Mouse (Mus musculus): ENCODE measurements at regions not wholly inside any gene's neighbourhood (a gene's known extent, or its start where the extent isn't known, plus 50 kb on each side); places are given as distances from the start of the nearest gene placed in this dataset.

GRCm38 (mm10) chr17:63689291-63689690, 173.6 kb upstream of the Fer start:
- Histone ChIP-seq H3K27me3 (replicated peaks; ENCODE audit: control insufficient read depth, insufficient read depth, low read length) (no peaks in the 10 kb centered on the region), H3K4me2 (no peak overlapping the region), H3K9ac (ENCODE audit: low read depth, low read length) (no peak overlapping the region), H3K27ac (ENCODE audit: low read depth, low read length) (no peak overlapping the region), H3K36me3 (ENCODE audit: control insufficient read depth, insufficient read depth, low read length) (no peaks in the 10 kb centered on the region), H3K4me1 (replicated peaks; ENCODE audit: control insufficient read depth, insufficient read depth, low read length) (no peaks in the 10 kb centered on the region), H3K9me3 (ENCODE audit: control insufficient read depth, low read length) (no peaks in the 10 kb centered on the region), H3K4me3 (ENCODE audit: low read depth, low read length) (no peak overlapping the region)
- ATAC-seq (replicated peaks; ENCODE audit: low FRiP score) (no peak), DNase-seq (ENCODE audit: low spot score) (no peak)
- WGBS = 78% methylated on average over 8 of the region's 8 CpGs

- H3K4me2 ChIP-seq = no peak overlapping the region
- no peaks in the 10 kb centered on the region for H3K27me3 ChIP-seq (replicated peaks; ENCODE audit: control insufficient read depth, insufficient read depth, low read length)
- H3K4me1 ChIP-seq (replicated peaks; ENCODE audit: control insufficient read depth, insufficient read depth, low read length) = no peaks in the 10 kb centered on the region
- H3K9ac ChIP-seq (ENCODE audit: low read depth, low read length) = no peak overlapping the region
- DNase-seq (ENCODE audit: low spot score) = no peak
- no peak overlapping the region for H3K4me3 ChIP-seq (ENCODE audit: low read depth, low read length)
- H3K27ac ChIP-seq (ENCODE audit: low read depth, low read length) = no peak overlapping the region
- H3K9me3 ChIP-seq (ENCODE audit: control insufficient read depth, low read length) = no peaks in the 10 kb centered on the region
- WGBS = 78% methylated on average over 11 of the region's 11 CpGs
- ATAC-seq (replicated peaks; ENCODE audit: low FRiP score) = no peak
- no peaks in the 10 kb centered on the region for H3K36me3 ChIP-seq (ENCODE audit: control insufficient read depth, insufficient read depth, low read length)
These were observed 171.8 kb upstream of the Fer start for GRCm38 (mm10) chr17:63690829-63691689.

- no peaks in the 10 kb centered on the region for H3K9me3 ChIP-seq (ENCODE audit: control insufficient read depth, low read length)
- no peaks in the 10 kb centered on the region for H3K4me1 ChIP-seq (replicated peaks; ENCODE audit: control insufficient read depth, insufficient read depth, low read length)
- H3K9ac ChIP-seq (ENCODE audit: low read depth, low read length) = no peak overlapping the region
- ATAC-seq (replicated peaks; ENCODE audit: low FRiP score) = no peak
- H3K4me3 ChIP-seq (ENCODE audit: low read depth, low read length) = no peak overlapping the region
- no peak for DNase-seq (ENCODE audit: low spot score)
- H3K36me3 ChIP-seq (ENCODE audit: control insufficient read depth, insufficient read depth, low read length) = no peaks in the 10 kb centered on the region
- H3K27ac ChIP-seq (ENCODE audit: low read depth, low read length) = no peak overlapping the region
- no peaks in the 10 kb centered on the region for H3K27me3 ChIP-seq (replicated peaks; ENCODE audit: control insufficient read depth, insufficient read depth, low read length)
- H3K4me2 ChIP-seq = no peak overlapping the region
- WGBS = 69% methylated on average over 3 of the region's 3 CpGs
These were observed 171.2 kb upstream of the Fer start for GRCm38 (mm10) chr17:63691690-63691968.

GRCm38 (mm10) chr17:63693274-63693673, 169.6 kb upstream of the Fer start:
- DNase-seq (ENCODE audit: low spot score) (no peak), ATAC-seq (replicated peaks; ENCODE audit: low FRiP score) (no peak)
- Histone ChIP-seq H3K27ac (ENCODE audit: low read depth, low read length) (no peak overlapping the region), H3K27me3 (replicated peaks; ENCODE audit: control insufficient read depth, insufficient read depth, low read length) (no peaks in the 10 kb centered on the region), H3K4me2 (no peak overlapping the region), H3K9me3 (ENCODE audit: control insufficient read depth, low read length) (no peaks in the 10 kb centered on the region), H3K9ac (ENCODE audit: low read depth, low read length) (no peak overlapping the region), H3K4me3 (ENCODE audit: low read depth, low read length) (no peak overlapping the region), H3K4me1 (replicated peaks; ENCODE audit: control insufficient read depth, insufficient read depth, low read length) (no peaks in the 10 kb centered on the region), H3K36me3 (ENCODE audit: control insufficient read depth, insufficient read depth, low read length) (no peaks in the 10 kb centered on the region)
- 94% methylated on average over 1 of the region's 1 CpGs for WGBS

- H3K4me3 ChIP-seq (ENCODE audit: low read depth, low read length) = no peak overlapping the region
- H3K4me1 ChIP-seq (replicated peaks; ENCODE audit: control insufficient read depth, insufficient read depth, low read length) = no peaks in the 10 kb centered on the region
- ATAC-seq (replicated peaks; ENCODE audit: low FRiP score) (no peak), DNase-seq (ENCODE audit: low spot score) (no peak)
- H3K9me3 ChIP-seq (ENCODE audit: control insufficient read depth, low read length) = no peaks in the 10 kb centered on the region
- no peaks in the 10 kb centered on the region for H3K27me3 ChIP-seq (replicated peaks; ENCODE audit: control insufficient read depth, insufficient read depth, low read length)
- no peak overlapping the region for H3K27ac ChIP-seq (ENCODE audit: low read depth, low read length)
- H3K36me3 ChIP-seq (ENCODE audit: control insufficient read depth, insufficient read depth, low read length) = no peaks in the 10 kb centered on the region
- H3K9ac ChIP-seq (ENCODE audit: low read depth, low read length) = no peak overlapping the region
- WGBS = 78% methylated on average over 6 of the region's 6 CpGs
- H3K4me2 ChIP-seq = no peak overlapping the region
These were observed 163.3 kb upstream of the Fer start for GRCm38 (mm10) chr17:63699537-63699936.

- WGBS = 92% methylated on average over 3 of the region's 3 CpGs
- H3K9me3 ChIP-seq (ENCODE audit: control insufficient read depth, low read length) = no peaks in the 10 kb centered on the region
- ATAC-seq (replicated peaks; ENCODE audit: low FRiP score) (no peak), DNase-seq (ENCODE audit: low spot score) (no peak)
- no peaks in the 10 kb centered on the region for H3K36me3 ChIP-seq (ENCODE audit: control insufficient read depth, insufficient read depth, low read length)
- H3K4me1 ChIP-seq (replicated peaks; ENCODE audit: control insufficient read depth, insufficient read depth, low read length) = no peaks in the 10 kb centered on the region
- no peak overlapping the region for H3K4me3 ChIP-seq (ENCODE audit: low read depth, low read length)
- no peak overlapping the region for H3K4me2 ChIP-seq
- no peak overlapping the region for H3K9ac ChIP-seq (ENCODE audit: low read depth, low read length)
- H3K27me3 ChIP-seq (replicated peaks; ENCODE audit: control insufficient read depth, insufficient read depth, low read length) = no peaks in the 10 kb centered on the region
- no peak overlapping the region for H3K27ac ChIP-seq (ENCODE audit: low read depth, low read length)
These were observed 157.9 kb upstream of the Fer start for GRCm38 (mm10) chr17:63704991-63705390.

- 74% methylated on average over 6 of the region's 6 CpGs for WGBS
- no peak for DNase-seq (ENCODE audit: low spot score)
- Histone ChIP-seq H3K4me1 (replicated peaks; ENCODE audit: control insufficient read depth, insufficient read depth, low read length) (no peaks in the 10 kb centered on the region), H3K9me3 (ENCODE audit: control insufficient read depth, low read length) (no peaks in the 10 kb centered on the region), H3K27me3 (replicated peaks; ENCODE audit: control insufficient read depth, insufficient read depth, low read length) (no peaks in the 10 kb centered on the region), H3K9ac (ENCODE audit: low read depth, low read length) (no peak overlapping the region), H3K36me3 (ENCODE audit: control insufficient read depth, insufficient read depth, low read length) (no peaks in the 10 kb centered on the region), H3K4me3 (ENCODE audit: low read depth, low read length) (no peak overlapping the region), H3K4me2 (no peak overlapping the region), H3K27ac (ENCODE audit: low read depth, low read length) (no peak overlapping the region)
- no peak for ATAC-seq (replicated peaks; ENCODE audit: low FRiP score)
These were observed 149.9 kb upstream of the Fer start for GRCm38 (mm10) chr17:63712937-63713336.

- no peak overlapping the region for H3K4me2 ChIP-seq
- no peak for DNase-seq (ENCODE audit: low spot score)
- no peak overlapping the region for H3K9ac ChIP-seq (ENCODE audit: low read depth, low read length)
- WGBS = 87% methylated on average over 9 of the region's 9 CpGs
- H3K4me3 ChIP-seq (ENCODE audit: low read depth, low read length) = no peak overlapping the region
- no peak overlapping the region for H3K27ac ChIP-seq (ENCODE audit: low read depth, low read length)
- H3K36me3 ChIP-seq (ENCODE audit: control insufficient read depth, insufficient read depth, low read length) = no peaks in the 10 kb centered on the region
- H3K27me3 ChIP-seq (replicated peaks; ENCODE audit: control insufficient read depth, insufficient read depth, low read length) = no peaks in the 10 kb centered on the region
- H3K4me1 ChIP-seq (replicated peaks; ENCODE audit: control insufficient read depth, insufficient read depth, low read length) = no peaks in the 10 kb centered on the region
- H3K9me3 ChIP-seq (ENCODE audit: control insufficient read depth, low read length) = no peaks in the 10 kb centered on the region
- ATAC-seq (replicated peaks; ENCODE audit: low FRiP score) = no peak
These were observed 147.2 kb upstream of the Fer start for GRCm38 (mm10) chr17:63715687-63716086.

GRCm38 (mm10) chr17:63716161-63716560, 146.7 kb upstream of the Fer start:
- Histone ChIP-seq H3K36me3 (ENCODE audit: control insufficient read depth, insufficient read depth, low read length) (no peaks in the 10 kb centered on the region), H3K4me3 (ENCODE audit: low read depth, low read length) (no peak overlapping the region), H3K9ac (ENCODE audit: low read depth, low read length) (no peak overlapping the region), H3K4me1 (replicated peaks; ENCODE audit: control insufficient read depth, insufficient read depth, low read length) (no peaks in the 10 kb centered on the region), H3K9me3 (ENCODE audit: control insufficient read depth, low read length) (no peaks in the 10 kb centered on the region), H3K4me2 (no peak overlapping the region), H3K27me3 (replicated peaks; ENCODE audit: control insufficient read depth, insufficient read depth, low read length) (no peaks in the 10 kb centered on the region), H3K27ac (ENCODE audit: low read depth, low read length) (no peak overlapping the region)
- DNase-seq (ENCODE audit: low spot score) = no peak
- no peak for ATAC-seq (replicated peaks; ENCODE audit: low FRiP score)
- 85% methylated on average over 6 of the region's 6 CpGs for WGBS
